Mouse (Mus musculus): ENCODE measurements at regions not wholly inside any gene's neighbourhood (a gene's known extent, or its start where the extent isn't known, plus 50 kb on each side); places are given as distances from the start of the nearest gene placed in this dataset.

DNA sequence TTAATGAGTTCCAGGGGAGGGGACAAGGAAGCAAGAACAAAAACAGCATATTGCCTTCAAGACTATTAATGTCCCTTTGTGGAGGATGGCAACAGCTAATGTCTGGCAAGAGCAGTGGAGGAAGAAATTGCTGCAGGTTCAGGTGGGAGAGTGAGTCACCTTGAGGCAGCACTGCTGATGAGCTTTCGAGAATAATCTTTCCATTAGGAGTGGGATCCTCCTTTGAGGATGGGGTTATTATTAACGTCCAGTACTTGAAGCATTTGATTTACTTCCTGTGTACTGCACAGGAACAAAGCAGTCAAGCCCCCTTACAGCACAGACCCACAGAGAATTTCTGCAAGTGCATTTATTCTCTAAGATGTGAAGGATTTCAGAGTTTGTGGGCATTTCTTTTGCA is 671.2 kb upstream of the Stxbp6 start:
- no peak for DNase-seq

DNA sequence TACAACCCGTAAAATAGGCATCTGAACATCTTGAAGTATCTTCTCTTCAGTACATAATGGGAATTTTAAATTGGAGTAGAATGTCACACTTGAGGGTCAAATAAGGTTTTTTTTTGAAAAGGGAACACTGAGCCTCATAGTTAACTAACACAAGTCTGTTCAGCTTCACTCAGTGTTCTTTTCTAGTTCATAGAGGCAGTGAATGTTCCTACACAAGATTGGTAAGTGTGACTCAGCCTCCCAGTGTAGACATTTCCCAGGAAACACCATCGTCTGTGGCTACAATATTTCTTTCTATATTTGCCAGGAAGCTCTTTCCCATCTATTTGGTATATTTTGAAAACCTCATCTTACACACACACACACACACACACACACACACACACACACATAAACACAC is 670.1 kb upstream of the Stxbp6 start:
- no peak for DNase-seq

DNA sequence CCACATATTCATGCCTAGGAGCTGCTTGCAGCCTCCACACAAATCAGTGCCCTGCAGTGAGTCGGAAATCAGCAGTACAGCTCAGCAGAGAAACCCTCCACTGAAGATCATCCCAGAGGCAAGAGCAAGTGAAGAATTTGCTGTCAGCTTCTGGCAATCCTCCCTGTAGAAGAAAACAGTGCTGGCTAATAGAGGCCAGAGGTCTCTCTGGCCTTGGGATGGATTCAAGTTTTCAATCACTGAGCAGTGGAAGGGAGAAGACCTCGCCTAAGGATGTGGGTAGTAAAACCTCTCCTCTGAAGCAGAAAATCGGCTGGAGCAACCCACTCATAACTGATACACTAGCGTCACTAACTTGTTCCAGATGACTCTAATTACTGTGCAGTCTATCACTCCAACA is 659.2 kb upstream of the Stxbp6 start:
- no peak for DNase-seq

DNA sequence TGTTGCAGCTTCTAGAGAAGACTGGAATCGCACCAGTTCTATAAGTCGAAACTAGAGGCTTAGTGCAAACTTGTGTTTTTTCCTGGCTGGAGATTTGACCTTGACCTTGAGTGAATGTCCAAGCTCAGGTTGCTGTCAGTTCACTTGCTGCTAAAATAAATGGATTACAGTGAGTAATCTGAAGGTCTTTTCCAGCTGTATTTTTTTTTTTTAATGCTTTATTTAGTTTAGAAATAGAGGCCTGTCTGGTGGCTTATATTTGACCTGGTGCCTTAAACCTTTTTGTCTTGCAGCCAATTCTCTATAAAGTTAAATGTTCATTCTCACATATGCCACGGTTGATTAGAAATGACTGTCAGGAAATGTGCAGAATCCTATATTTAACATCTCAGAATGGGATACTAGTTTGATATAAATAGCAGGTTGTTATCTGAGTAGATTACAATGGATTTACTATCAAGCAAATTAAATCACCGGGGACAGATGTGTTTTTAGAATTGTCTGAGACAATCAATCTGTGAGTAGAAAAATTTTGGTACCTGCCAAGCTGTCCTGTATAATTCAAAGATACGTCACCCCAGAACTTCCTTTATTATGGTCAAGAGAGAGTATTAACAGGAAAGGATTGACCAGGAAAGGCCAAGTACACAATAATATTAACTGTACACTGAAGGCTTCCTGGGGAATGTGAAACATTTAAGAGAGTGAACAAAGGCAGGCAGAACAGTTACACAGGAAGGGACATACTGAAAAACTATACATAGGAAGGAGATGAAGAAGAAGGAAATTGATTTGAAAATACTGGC is 650.3 kb upstream of the Stxbp6 start:
- no peak for DNase-seq

DNA sequence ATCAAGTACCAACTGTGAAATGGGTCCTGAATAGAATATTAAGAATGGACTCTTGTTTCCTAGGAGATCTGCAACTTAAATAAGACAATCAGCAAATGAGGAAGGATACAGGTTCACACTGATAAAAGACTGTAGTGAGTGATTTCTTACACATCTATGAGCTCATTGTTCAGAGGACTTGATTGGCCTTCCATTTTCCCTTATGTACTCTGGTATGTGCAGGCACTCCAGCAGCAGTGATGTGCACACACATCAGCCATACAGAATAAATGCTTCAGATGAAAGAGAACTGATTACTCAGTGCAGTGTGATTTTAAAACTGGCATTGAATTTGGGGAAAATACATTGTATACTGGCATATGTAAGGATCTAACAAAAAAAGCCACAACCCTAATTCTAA is 636.8 kb upstream of the Stxbp6 start:
- no peak for DNase-seq

DNA sequence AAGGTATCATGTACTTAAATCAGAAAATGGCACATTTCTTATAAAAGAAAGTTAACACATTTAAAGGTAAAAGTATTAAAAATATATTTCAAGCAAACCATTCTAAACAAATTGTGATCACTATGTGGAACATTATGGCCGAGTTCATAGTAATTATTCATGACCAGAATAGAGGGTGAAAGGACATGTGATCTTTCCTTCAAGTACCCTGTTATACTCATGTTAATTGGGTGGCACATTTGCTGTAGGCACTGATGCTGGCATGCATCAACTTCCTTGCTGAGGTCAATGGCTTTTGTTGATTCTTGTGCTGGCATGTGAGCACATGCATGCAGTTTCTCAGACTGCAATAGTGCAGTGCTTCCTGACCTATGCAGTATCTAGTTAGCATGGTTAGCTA is 636.3 kb upstream of the Stxbp6 start:
- DNase-seq = no peak

DNA sequence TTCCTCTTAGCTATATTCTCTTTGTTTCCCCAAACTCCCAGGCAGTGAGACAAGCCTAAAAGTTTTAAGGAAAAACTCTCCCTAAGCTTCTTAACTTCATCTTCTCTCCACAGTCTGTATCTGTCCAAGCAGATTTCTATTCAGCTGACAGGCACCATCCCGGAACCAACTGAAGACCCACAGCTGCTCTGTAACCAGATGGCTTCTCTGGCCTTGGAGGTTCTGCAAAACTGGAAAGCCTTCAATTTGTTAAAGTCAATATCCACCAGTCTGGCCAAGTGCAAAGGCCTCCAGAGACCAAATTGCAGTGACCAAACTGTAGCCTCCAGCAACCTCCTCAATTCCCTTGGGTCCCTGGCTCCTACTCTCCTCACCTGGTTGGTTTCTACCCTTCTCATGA is 614.8 kb upstream of the Stxbp6 start:
- no peak for DNase-seq

DNA sequence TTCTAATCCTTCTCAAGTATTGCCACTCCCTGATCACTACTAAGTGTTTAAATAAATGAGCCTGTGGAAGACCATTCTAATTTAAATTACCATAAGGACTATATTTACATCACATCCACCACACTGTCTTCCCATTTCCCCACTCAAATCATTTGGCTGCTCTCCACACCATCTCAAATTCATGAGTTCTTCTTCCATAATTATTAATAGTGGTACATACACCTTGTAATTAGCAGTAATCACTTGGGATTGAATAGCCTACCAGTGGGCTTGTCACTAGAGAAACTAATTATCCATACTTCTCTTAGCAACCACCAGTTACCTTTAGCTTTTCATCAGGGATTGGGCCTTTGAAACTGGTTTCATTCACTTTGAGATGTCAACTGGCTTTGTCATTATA is 612.3 kb upstream of the Stxbp6 start:
- DNase-seq = no peak

DNA sequence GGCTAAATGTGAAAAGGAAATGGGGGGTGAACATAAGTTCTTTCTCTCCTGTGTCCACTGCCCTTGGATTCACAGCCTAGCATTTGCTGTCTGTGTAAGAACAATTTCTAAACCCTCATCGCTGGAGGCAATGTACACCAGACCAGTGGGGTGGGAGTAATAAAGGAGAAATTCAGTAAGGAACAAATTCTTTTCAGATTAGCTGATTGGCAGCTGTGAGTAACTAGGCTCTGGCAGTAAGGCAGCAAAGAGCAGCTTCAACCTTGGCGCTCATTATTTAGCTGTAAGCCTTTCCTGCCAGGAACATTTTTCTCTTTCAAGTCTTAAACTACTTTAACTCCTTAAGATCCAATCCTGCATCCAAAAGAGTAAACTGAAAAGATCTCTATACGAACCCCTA is 597.9 kb upstream of the Stxbp6 start:
- no peak for DNase-seq

DNA sequence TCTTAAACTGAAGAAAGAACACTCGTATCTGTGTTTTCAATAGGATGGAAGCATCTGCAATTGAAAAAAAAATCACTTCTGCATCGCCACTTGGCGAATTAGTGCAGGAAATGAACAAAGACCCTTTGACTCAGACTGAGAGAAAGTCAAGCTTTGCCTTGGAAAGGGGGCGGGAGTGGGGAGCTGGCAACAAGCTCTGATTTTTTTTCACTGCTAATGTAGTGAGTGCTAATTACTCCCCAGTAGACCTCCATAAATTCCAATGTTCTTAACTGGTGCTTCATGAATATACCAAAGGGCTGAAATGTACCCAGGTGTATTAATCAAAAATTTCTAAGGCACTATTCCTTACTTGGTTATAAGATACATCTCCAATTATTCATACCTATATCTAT is 597.0 kb upstream of the Stxbp6 start:
- no peak for DNase-seq

DNA sequence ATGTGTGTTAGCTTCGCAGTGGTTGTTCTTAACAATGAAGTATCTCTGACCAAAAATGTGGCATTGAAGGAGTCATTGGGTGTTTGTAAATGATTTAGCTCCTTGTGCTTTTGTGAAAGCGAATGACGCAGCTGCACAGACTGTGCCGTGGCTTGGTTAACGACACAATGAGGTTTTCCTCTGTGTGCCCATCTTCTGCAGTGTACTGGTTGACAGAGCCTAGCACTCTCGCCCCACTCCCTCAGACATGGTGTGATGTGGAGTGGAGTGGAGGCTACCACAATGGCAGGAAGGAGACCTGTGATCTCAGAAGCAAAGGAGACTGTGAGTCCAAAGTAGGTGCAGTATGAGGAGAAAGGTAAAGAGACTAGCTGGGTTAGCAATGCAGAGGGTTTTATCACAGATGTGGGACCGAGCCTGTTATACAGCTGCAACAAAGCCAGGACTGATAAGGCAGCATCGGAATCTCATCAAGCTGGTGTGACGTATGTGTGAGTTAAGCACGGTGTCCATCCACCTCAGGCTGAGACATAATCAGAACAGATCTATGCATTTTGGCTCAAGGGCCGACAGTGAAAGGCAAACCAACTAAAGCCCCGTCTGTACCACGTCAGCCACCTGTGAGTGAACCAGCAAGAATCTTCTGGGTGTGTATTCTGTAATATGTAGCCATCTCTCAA is 596.5 kb upstream of the Stxbp6 start:
- DNase-seq = no peak

DNA sequence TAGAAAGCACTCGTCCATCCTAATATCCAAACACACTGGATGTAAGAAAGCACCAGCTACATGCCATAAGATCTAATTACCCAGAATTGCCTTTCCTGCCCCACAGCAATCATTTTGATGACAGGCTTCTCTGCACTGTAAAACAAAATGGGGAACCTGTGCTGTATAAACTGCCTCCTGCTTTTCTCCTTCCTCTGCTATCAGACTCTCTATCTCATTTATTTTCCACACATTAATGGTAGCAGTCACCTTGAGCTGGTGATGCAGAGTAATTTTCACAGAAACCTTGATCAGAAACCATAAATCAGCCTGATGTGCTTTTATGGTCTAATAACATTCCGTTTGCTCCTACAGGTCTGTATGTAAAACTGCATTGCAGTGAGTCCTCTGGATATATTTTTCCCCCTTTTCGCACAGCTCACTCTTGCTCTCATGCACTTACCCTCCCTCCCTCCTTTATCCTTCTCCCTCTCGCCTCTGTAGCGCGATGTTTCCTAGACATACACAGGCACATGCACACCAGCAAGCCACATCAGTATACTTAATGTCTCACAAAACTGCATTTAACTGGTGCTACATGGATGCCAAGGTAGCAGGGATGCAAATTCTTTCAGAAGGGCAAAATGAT is 595.9 kb upstream of the Stxbp6 start:
- no peak for DNase-seq

DNA sequence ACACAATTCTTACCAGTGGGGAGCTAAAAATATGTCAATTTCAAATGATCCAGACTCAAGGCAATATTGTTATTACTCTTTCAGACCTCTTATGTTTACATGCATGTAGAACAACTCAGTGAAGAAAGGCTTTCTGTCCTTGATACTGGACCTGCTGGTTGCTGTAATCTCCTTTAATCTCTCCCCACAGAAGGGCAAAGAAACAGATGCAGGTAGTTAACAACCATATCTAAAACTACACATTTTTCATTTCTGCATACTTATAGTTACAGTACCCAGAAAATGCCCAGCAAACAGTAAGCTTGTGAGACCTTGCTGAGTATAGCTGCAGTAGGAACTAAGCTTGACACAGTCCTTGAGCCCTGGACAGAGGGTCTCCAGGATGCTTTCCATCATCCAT is 585.1 kb upstream of the Stxbp6 start:
- DNase-seq = no peak

DNA sequence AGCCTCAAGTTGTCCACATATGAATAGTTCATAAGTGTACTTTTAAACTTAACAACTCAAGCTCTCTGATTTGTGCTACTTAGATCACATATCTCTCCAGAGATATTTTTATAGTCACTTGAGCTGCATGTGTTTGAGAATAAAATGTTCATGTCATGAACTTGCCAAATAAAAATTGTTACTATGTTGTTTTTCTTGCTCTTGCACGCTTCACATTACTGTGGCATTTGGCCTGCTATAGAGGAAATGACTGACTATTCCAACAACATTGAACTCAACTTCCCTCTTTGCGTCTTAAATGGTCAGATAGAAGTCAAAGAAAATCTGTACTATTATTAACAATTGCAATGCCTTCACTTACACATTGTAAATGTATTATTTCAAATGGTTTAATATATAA is 582.1 kb upstream of the Stxbp6 start:
- DNase-seq = no peak

DNA sequence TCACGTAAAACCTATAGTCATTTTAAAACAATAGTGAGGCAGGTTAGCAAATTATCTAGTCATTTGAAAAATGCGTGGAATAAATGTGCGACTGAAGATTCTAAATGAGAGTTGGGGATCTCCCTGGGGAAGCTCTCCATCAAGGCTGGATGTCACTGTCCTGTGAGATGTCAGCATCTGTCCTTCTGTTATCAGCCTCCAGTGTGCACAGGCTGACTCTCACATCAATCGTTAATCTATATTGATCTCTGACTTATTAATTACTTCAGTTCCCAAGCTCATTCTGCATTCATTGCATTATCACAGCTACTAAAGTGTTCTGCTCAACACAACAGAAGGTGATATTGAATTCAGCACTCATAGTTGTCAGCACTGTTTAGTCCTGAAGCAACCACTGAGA is 574.1 kb upstream of the Stxbp6 start:
- DNase-seq = no peak

DNA sequence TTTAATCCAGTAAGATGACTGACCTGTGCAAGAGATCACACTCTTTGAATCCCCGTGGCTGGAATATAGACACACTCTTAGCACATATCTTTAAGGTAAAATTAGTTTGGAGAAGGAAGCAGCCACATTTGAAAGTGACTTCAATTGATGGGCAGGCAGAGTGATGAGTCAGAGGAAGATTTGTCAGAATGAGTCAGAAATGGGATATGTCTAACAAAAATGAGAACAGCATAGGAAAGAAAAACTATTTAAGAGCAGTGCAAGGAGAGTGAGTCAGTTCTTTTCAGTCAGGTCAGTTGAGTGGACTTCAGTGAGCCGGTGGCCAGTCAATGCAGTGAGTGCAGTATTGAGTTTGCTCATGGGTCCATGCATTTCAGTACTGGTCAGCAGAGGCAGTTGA is 569.7 kb upstream of the Stxbp6 start:
- DNase-seq = no peak

DNA sequence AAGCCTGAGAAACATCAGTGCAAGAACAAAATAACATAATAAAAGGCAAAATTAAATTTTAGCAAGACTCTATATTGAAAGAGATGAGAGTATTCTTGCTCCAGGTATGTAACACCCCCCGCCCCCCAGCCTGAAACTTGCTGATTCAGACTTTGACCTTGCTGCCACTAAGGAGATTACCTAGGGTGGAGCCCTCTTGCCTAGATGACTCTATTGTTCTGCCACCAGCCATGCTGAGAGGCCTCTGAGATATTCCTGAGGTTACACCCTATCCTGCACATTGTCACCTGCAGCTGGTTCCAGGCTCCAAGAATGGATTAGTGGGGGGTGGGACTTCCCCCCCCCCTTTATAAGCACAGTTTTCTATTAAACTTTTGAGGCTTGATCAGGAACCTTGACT is 548.3 kb upstream of the Stxbp6 start:
- DNase-seq = no peak

DNA sequence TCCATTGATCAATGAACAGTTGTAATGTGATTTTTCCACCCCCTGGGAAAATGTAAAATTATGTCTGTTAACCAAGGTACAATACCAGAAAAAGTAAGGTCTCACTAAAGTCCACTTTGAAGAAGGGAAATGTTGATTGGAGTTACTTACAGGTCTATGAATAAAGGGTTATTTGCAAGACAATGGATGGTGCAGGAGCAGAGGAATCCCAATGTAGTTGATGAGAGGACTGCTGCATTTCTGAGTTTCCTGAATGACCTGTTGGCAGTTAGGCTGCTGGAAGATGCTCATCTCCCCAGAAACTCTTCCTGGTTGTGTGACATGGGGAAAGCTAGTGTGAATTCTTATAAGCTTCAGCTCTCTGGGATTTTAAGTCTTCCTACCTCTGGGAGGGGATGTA is 545.5 kb upstream of the Stxbp6 start:
- no peak for DNase-seq

DNA sequence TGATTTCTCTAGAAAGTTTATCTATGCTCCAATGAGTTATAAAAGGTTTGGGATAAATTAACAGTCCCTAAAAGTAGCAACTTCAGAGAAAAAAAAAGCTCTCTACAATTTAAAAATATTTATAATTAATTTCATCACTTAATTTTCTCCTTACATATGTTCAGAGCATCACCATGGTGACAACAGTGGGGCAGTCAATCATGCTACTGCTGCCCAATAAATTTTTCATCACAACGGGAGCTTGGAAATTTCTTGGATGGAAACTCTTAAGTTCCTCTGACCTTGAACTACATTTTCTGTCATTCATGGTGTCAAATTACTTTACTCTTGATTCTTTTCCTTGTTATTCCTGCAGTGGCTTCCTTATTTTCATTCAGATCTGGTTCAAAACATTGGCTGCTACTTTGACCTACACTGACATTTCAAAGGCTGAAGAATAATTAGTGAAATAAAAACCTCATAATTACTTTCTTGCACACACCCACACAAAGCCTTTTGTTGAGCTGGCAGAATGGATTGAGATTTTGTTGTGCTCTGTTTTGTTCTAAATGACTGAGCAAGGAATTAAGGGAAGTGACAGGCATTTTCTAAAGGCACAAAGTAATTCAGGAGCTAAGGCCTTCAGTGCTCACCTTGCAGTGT is 540.1 kb upstream of the Stxbp6 start:
- no peak for DNase-seq

DNA sequence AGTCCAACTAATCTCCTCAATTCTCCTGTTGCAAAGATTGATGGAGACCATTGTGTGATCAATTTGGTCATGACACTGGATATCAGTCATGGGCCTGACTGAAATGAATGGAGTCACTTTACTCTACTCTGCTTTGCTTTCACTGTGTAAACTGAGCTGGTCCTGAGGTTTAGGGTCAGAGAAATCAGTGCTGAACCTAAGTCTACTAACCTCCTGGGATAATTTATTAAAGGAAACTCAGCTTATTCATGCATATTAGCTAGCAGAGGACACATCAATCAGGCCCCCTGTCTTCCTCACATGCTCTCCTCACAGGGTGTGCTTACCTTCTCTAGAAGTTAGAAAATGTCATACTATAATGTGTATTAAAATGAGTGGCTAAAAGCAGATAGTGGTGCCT is 539.6 kb upstream of the Stxbp6 start:
- DNase-seq = no peak

DNA sequence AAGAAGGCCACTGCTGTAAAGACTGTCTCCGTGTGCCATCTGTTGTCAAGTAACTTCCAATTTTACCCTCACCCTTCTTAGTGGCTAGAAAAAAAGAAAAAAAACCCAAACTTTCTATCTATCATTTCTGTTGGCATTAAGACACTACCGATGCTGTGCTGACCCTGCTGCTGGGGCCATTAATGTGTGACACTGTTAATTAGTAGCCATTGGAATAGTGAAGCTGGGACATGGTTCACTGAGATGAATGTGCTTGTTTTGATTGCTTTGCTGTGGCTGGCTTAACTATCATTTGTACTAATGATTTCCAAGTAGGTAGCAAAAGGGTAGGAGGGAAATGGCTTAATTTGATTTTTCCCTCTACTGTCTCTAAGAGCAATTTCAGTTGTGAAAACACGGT is 524.9 kb upstream of the Stxbp6 start:
- no peak for DNase-seq

DNA sequence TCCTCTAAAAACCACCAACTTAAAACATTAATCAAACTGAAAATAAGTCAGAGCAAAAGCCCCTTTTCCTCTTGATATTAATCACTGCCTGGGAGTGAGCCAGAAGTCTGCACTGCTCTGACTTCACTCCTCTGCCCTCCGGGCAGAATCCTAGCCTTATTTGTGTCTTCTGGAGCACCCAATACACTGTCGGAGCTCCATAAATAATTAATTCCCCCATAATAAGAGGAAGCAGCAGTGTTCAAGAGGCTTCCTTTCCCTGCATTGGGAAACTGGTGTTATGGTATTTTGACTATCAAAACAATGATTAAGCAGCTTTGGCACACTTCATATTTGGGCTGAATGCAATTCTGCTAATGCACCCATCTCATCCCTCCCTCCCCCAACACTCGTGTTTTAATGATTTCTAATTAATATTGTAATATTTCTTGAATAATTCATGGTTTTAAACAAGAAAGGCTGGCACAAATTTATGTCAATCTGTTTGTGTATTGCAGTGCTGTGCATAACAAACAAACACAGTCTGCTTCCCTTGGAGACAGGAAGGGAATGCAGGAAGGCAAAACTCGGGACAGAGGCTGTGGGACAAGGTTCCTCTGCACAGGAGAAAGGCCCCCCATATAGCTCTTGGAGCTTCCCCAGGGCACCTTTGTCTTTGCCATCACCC is 523.5 kb upstream of the Stxbp6 start:
- no peak for DNase-seq

DNA sequence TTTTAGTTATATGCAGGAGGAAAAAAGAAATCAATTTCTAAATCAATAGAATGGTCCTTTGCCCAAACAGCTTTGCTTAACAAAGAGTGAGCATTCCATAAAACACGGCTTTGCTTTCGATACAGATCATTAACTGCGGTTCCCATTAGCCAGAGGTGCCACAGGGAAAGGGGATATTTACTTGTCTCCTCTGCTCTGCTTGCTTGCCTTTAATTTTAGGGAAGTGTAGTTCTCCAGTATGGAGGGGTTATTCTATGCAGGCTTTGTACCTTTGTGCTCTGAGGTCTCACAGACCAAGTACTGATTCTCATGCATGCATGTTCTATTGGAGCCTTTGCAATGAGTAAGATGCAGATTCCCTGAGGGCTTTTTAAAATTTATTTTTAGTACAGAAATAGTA is 520.2 kb upstream of the Stxbp6 start:
- no peak for DNase-seq
